Mouse (Mus musculus) small intestine, adult 2 months (tissue): ENCODE results near the gene Gm11084. TPM values are rescaled to one million over a fixed set of nuclear protein-coding genes. Genes with fewer than 3 reads are reported as not detected.

ENCODE experiments used
- H3K27ac ChIP-seq: fragments of 200-500 bp; 2 replicates; pipeline ENCODE4 v1.5.1; 2012; ENCODE audit warnings: low read depth, low read length, control low read depth, inconsistent platforms; ENCODE audit not compliant: insufficient read depth
- H3K27me3 ChIP-seq: fragments of 200-500 bp; 2 replicates; pipeline ENCODE4 v1.6.1; 2012; ENCODE audit warnings: mild to moderate bottlenecking, moderate library complexity, low read length, inconsistent platforms; ENCODE audit not compliant: control insufficient read depth, insufficient read depth
- H3K36me3 ChIP-seq: fragments of 200-500 bp; 2 replicates; pipeline ENCODE4 v1.6.1; 2012; ENCODE audit warnings: mild to moderate bottlenecking, low read length, control low read depth, inconsistent platforms; ENCODE audit not compliant: control insufficient read depth, insufficient read depth
- H3K4me1 ChIP-seq: fragments of 200-500 bp; 2 replicates; pipeline ENCODE4 v1.6.1; 2012; ENCODE audit warnings: low read length, inconsistent platforms, mixed read lengths; ENCODE audit not compliant: control insufficient read depth, insufficient read depth, insufficient read length
- H3K4me3 ChIP-seq: fragments of 200-500 bp; 2 replicates; pipeline ENCODE4 v1.5.1; 2012; ENCODE audit warnings: low read depth, mild to moderate bottlenecking, control low read depth, inconsistent platforms, low read length, moderate library complexity
- CTCF ChIP-seq: fragments of 200-500 bp; IDR thresholded peaks from 2 replicates; pipeline ENCODE4 v1.5.1; 2012; ENCODE audit warnings: low read depth, mild to moderate bottlenecking, control low read depth, inconsistent platforms, low read length, moderate library complexity, mixed read lengths; ENCODE audit not compliant: insufficient replicate concordance, insufficient read length; ENCODE audit errors: extremely low read depth
- POLR2A ChIP-seq: fragments of 200-500 bp; IDR thresholded peaks from 2 replicates; pipeline ENCODE4 v1.6.1; 2012; ENCODE audit warnings: low read depth, mild to moderate bottlenecking, control low read depth, inconsistent platforms, low read length, moderate library complexity
- WGBS: fragments of 180-500 bp; shearing (Covaris S2); methylation state at CpG from one replicate; pipeline ENCODE4 v1.1.7; 2018; 5-methylcytosine and 5-hydroxymethylcytosine counted together
- polyA plus RNA-seq: library from polyadenylated mRNA; depleted of rRNA; stranded (reverse); fragments of >200 nt; gene quantifications from 2 replicates; pipeline ENCODE4 v1.2.3, GENCODE M21; 2012; rRNA removed

Gm11084 gene
- polyA plus RNA-seq, 1 experiment, result not detected

GRCm38 (mm10) chr2:72935937-72936336 lies 50.6 kb downstream of the Gm11084 start:
- H3K4me1 ChIP-seq, result peaks cover 6% of the 10 kb centered on the region; the same call in 1 of the 2 replicates
- no peak overlapping the region for H3K4me3 ChIP-seq
- 15% methylated on average over 1 of the region's 1 CpGs for WGBS
- TF ChIP-seq POLR2A, result no peak
- no peak for TF ChIP-seq CTCF
- H3K36me3 ChIP-seq, result peaks cover 18% of the 10 kb centered on the region
- H3K27me3 ChIP-seq, result no peaks in the 10 kb centered on the region
- H3K27ac ChIP-seq, result no peak overlapping the region

- TF ChIP-seq POLR2A, result no peak
- Histone ChIP-seq H3K27ac (0 out of 2 replicates have a peak overlapping the region, but pooled peaks have one; percentile 24), H3K27me3 (no peaks in the 10 kb centered on the region), H3K4me1 (peaks cover 6% of the 10 kb centered on the region; the same call in 1 of the 2 replicates), H3K36me3 (peaks cover 4% of the 10 kb centered on the region), H3K4me3 (no peak overlapping the region)
Measured at GRCm38 (mm10) chr2:72932186-72932585, 54.3 kb downstream of the Gm11084 start.

GRCm38 (mm10) chr2:72924981-72925380 lies 61.5 kb downstream of the Gm11084 start:
- no peak for TF ChIP-seq POLR2A
- no peak for TF ChIP-seq CTCF
- Histone ChIP-seq H3K27ac (no peak overlapping the region), H3K27me3 (no peaks in the 10 kb centered on the region), H3K36me3 (no peaks in the 10 kb centered on the region), H3K4me1 (no peaks in the 10 kb centered on the region), H3K4me3 (no peak overlapping the region)
- 93% methylated on average over 10 of the region's 10 CpGs for WGBS

Other genes starting within 250 kb of the Gm11084 start
- gene Sp3, start 6.3 kb downstream of the Gm11084 start, polyA plus RNA-seq, result 6.6 and 14.2 TPM in 2 replicates
- gene Ola1, start 232.2 kb upstream of the Gm11084 start, polyA plus RNA-seq, result 1.4 and 1.5 TPM in 2 replicates